Mouse (Mus musculus) forebrain, embryonic 15.5 days (tissue): ENCODE measurements around the gene Chrne. TPM values are rescaled to one million over a fixed set of nuclear protein-coding genes. Genes with fewer than 3 reads are reported as not detected.
A peak's percentile ranks its signal among the peaks of the same experiment; 100 is the strongest.

Experiments
- ATAC-seq: fragments of 200-750 bp; cut with Nextera tagmentation; replicated peaks from 2 replicates; pipeline ENCODE4 v1.8.0; 2017; ENCODE audit warnings: mild to moderate bottlenecking, moderate TSS enrichment, moderate library complexity
- H3K27ac ChIP-seq: fragments of 300-500 bp; sonication (generic); replicated peaks from 2 replicates; pipeline ENCODE4 v1.5.1; 2015; ENCODE audit warnings: mild to moderate bottlenecking, inconsistent platforms
- H3K27me3 ChIP-seq: fragments of 300-500 bp; sonication (generic); 2 replicates; pipeline ENCODE4 v1.6.1; 2015; ENCODE audit warnings: inconsistent platforms
- H3K36me3 ChIP-seq: fragments of 300-500 bp; sonication (generic); 2 replicates; pipeline ENCODE4 v1.6.1; 2015; ENCODE audit warnings: mild to moderate bottlenecking, inconsistent platforms
- H3K4me1 ChIP-seq: fragments of 300-500 bp; sonication (generic); 2 replicates; pipeline ENCODE4 v1.6.1; 2015; ENCODE audit warnings: inconsistent platforms
- H3K4me2 ChIP-seq: fragments of 300-500 bp; sonication (generic); replicated peaks from 2 replicates; pipeline ENCODE4 v1.6.1; 2015; ENCODE audit warnings: mild to moderate bottlenecking, inconsistent platforms
- H3K4me3 ChIP-seq: fragments of 300-500 bp; sonication (generic); 2 replicates; pipeline ENCODE4 v1.5.1; 2015; ENCODE audit warnings: mild to moderate bottlenecking, inconsistent platforms
- H3K9ac ChIP-seq: fragments of 300-500 bp; sonication (generic); replicated peaks from 2 replicates; pipeline ENCODE4 v1.6.1; 2015; ENCODE audit warnings: mild to moderate bottlenecking, inconsistent platforms
- H3K9me3 ChIP-seq: fragments of 300-500 bp; sonication (generic); 2 replicates; pipeline ENCODE4 v1.6.1; 2016; ENCODE audit warnings: inconsistent platforms
- WGBS: fragments of 180-500 bp; shearing (Covaris S2); methylation state at CpG from one replicate; pipeline ENCODE4 v1.1.7; 2015; ENCODE audit warnings: mixed read lengths; 5-methylcytosine and 5-hydroxymethylcytosine counted together
- polyA plus RNA-seq: library from polyadenylated mRNA; unstranded; fragments of >200 nt; fragmentation: Nextera tagmentation; extraction: Ambion mirVana; gene quantifications from 2 replicates; pipeline ENCODE4 v1.2.1, GENCODE M21; 2015

Gene Chrne
- polyA plus RNA-seq, 1 experiment from 2014 or later: 0.34 TPM

- no peaks in the 10 kb centered on the region for H3K9me3 ChIP-seq
- peak within 1 kb of the TSS; percentile 37 for H3K4me2 ChIP-seq
- H3K27ac ChIP-seq: no peak within 1 kb of the TSS
- no peaks in the 10 kb centered on the region for H3K27me3 ChIP-seq
- peaks cover 8% of the 10 kb centered on the region for H3K4me1 ChIP-seq
- peaks cover 24% of the 10 kb centered on the region for H3K36me3 ChIP-seq
- H3K9ac ChIP-seq: no peak within 1 kb of the TSS
- peak within 1 kb of the TSS; percentile 22 for H3K4me3 ChIP-seq
- no peak for ATAC-seq
- WGBS: 17% methylated on average over 21 of the region's 21 CpGs
Measured at GRCm38 (mm10) chr11:70615516-70616093, 3.4 kb downstream of the Chrne start, which contains the start of gene 4930544D05Rik. Gene 4930544D05Rik (plus strand): TSS chr11:70615848.

- WGBS: 5% methylated on average over 17 of the region's 17 CpGs
- Histone ChIP-seq H3K9ac (no peak overlapping the region), H3K36me3 (peaks cover 30% of the 10 kb centered on the region), H3K4me1 (peaks cover 8% of the 10 kb centered on the region), H3K4me3 (peak overlapping the region; percentile 22), H3K27ac (no peak overlapping the region), H3K9me3 (no peaks in the 10 kb centered on the region), H3K27me3 (no peaks in the 10 kb centered on the region), H3K4me2 (peak overlapping the region; percentile 37)
- no peak; the same call in 1 of the 2 replicates for ATAC-seq
Measured at GRCm38 (mm10) chr11:70615074-70615473, 3.9 kb downstream of the Chrne start.

GRCm38 (mm10) chr11:70612505-70612904 is 6.5 kb downstream of the Chrne start:
- 79% methylated on average over 7 of the region's 7 CpGs for WGBS
- ATAC-seq: no peak

DNA sequence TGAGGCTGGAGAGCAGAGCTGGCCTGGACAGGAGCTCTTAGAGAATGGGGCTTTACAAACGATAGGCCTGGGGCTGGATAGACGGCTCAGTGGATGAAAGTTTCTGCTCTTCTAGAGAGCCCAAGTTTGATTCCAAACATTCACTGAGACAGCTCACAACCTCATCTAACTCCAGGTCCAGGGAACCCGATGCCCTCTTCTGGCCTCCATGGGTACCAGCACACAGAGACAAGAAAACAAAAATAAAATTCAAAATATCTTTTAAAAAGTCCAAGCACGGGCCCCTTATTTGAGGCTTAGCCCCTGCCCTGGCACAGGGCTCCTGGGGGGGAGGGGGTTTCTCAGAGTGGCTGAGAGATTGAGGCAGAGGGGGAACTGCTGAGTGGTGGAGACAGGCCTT is 8.3 kb downstream of the Chrne start:
- no peaks in the 10 kb centered on the region for H3K9me3 ChIP-seq
- peaks cover 72% of the 10 kb centered on the region for H3K36me3 ChIP-seq
- no peak for ATAC-seq
- H3K9ac ChIP-seq: no peak overlapping the region
- no peak overlapping the region for H3K4me3 ChIP-seq
- no peak overlapping the region for H3K27ac ChIP-seq
- 83% methylated on average over 4 of the region's 4 CpGs for WGBS
- H3K27me3 ChIP-seq: no peaks in the 10 kb centered on the region
- no peak overlapping the region for H3K4me2 ChIP-seq
- peaks cover 8% of the 10 kb centered on the region for H3K4me1 ChIP-seq

More at GRCm38 (mm10) chr11:70612505-70612904, 6.5 kb downstream of the Chrne start:
- Histone ChIP-seq H3K4me3 (no peak overlapping the region), H3K27me3 (no peaks in the 10 kb centered on the region), H3K4me1 (peaks cover 8% of the 10 kb centered on the region), H3K9me3 (no peaks in the 10 kb centered on the region), H3K27ac (no peak overlapping the region), H3K4me2 (no peak overlapping the region), H3K36me3 (peaks cover 55% of the 10 kb centered on the region), H3K9ac (no peak overlapping the region)

- Histone ChIP-seq H3K4me3 (no peak overlapping the region), H3K9me3 (no peaks in the 10 kb centered on the region), H3K9ac (no peak overlapping the region), H3K36me3 (peaks cover 89% of the 10 kb centered on the region), H3K4me2 (no peak overlapping the region), H3K27ac (no peak overlapping the region), H3K27me3 (no peaks in the 10 kb centered on the region), H3K4me1 (no peaks in the 10 kb centered on the region)
- ATAC-seq: no peak
- 89% methylated on average over 26 of the region's 26 CpGs for WGBS
Measured at GRCm38 (mm10) chr11:70608381-70609066, 10.5 kb downstream of the Chrne start.

DNA sequence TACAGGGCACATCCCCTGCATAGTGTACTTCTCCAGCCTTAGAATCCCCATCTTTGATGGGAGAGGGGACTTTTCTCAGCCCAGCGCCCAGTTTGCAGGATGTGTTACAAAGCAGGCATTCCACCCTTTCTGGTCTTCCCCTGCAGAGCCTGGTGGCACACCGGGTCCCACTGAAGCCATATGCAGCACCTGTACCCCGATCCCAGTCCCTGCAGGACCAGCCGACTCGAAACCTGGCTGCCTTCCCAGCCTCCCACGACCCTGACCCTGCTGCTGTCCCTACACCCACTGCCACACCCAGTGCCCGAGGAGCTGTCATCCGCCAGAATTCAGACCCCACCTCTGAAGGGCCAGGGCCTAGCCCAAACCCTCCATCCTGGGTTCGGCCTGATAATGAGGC is 11.4 kb downstream of the Chrne start:
- WGBS: 93% methylated on average over 9 of the region's 9 CpGs
- Histone ChIP-seq H3K27me3 (no peaks in the 10 kb centered on the region), H3K4me2 (no peak overlapping the region), H3K4me3 (no peak overlapping the region), H3K9me3 (no peaks in the 10 kb centered on the region), H3K27ac (no peak overlapping the region), H3K9ac (no peak overlapping the region), H3K36me3 (peaks cover 83% of the 10 kb centered on the region), H3K4me1 (no peaks in the 10 kb centered on the region)
- no peak for ATAC-seq

DNA sequence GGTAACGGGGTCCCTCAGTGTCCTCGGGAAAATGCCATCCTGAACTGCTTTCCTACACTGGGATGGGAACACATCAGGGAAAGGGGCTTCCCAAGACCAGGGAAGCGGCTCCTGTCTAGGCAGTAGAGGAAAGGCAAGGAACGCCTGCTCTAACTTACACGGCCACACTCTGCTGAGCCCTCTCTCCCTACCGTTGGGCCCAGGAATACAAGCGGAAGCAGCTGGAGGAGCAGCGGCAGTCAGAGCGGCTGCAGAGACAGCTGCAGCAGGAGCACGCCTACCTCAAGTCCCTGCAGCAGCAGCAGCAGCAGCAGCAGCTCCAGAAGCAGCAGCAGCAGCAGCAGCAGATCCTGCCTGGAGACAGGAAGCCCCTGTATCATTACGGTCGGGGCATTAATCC is 12.3 kb downstream of the Chrne start:
- Histone ChIP-seq H3K4me3 (no peak overlapping the region), H3K36me3 (peaks cover 80% of the 10 kb centered on the region), H3K4me2 (no peak overlapping the region), H3K9ac (no peak overlapping the region), H3K27ac (no peak overlapping the region), H3K4me1 (no peaks in the 10 kb centered on the region), H3K27me3 (no peaks in the 10 kb centered on the region), H3K9me3 (no peaks in the 10 kb centered on the region)
- ATAC-seq: no peak
- WGBS: 75% methylated on average over 12 of the region's 12 CpGs

- Histone ChIP-seq H3K9me3 (no peaks in the 10 kb centered on the region), H3K4me1 (no peaks in the 10 kb centered on the region), H3K27ac (no peak overlapping the region), H3K4me3 (no peak overlapping the region), H3K27me3 (no peaks in the 10 kb centered on the region), H3K9ac (no peak overlapping the region), H3K36me3 (peaks cover 69% of the 10 kb centered on the region), H3K4me2 (no peak overlapping the region)
- ATAC-seq: no peak
- 55% methylated on average over 14 of the region's 14 CpGs for WGBS
Measured at GRCm38 (mm10) chr11:70605024-70605566, 13.9 kb downstream of the Chrne start.

DNA sequence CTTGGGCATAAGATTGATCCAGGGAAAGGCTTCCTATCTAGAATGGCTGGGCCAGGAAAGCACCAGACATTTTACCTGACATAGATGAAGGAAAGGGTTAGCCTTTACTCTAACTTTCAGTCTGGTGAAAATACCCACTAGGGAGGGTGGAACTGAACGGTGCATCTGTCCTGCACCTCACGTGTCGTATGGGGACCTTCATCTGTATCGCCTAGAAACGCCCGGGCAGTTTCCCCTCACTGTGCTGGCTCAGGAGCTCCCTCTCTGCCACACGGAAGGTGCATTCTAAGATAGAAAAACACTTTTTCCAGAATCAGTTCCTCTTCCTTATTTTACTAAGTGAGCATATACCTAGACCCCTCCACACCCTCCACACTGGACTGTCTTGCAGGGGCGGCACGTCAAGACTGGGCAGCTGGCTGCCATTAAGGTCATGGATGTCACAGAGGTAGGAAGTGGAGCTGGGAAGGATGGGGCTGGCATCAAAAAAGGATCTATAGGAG is 20.5 kb downstream of the Chrne start:
- Histone ChIP-seq H3K27me3 (no peaks in the 10 kb centered on the region), H3K4me1 (peaks cover 10% of the 10 kb centered on the region), H3K36me3 (peaks cover 26% of the 10 kb centered on the region), H3K4me3 (no peak overlapping the region), H3K9ac (no peak overlapping the region), H3K9me3 (no peaks in the 10 kb centered on the region), H3K4me2 (no peak overlapping the region), H3K27ac (no peak overlapping the region)
- 94% methylated on average over 9 of the region's 9 CpGs for WGBS
- ATAC-seq: no peak

GRCm38 (mm10) chr11:70597301-70597700 is 21.7 kb downstream of the Chrne start:
- WGBS: 82% methylated on average over 6 of the region's 6 CpGs
- Histone ChIP-seq H3K4me2 (no peak overlapping the region), H3K9me3 (no peaks in the 10 kb centered on the region), H3K4me3 (no peak overlapping the region), H3K27ac (no peak overlapping the region), H3K4me1 (peaks cover 10% of the 10 kb centered on the region), H3K36me3 (peaks cover 26% of the 10 kb centered on the region), H3K9ac (no peak overlapping the region), H3K27me3 (no peaks in the 10 kb centered on the region)
- ATAC-seq: no peak

DNA sequence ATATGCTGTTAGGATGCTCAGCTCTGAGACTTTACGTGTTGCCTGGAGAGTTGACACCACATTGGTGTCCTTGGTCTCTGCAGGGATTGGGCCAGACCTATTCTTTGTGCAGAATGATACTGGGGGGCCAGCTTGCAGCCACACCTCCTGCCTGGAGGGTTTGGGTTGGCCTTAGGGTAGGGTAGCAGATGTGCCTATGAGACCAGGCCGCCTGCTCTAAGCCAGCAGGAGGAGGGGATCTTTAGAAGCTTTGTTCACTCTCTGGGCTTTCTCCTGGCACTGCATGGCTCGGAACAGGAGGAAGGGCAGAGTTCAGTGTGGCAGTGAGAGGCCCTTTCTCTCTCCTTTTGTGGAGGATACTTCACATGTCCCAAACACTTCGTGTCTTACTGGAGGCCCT is 22.9 kb downstream of the Chrne start:
- WGBS: 29% methylated on average over 4 of the region's 4 CpGs
- H3K27ac ChIP-seq: peak overlapping the region; percentile 46
- no peak for ATAC-seq

GRCm38 (mm10) chr11:70595638-70596037 is 23.4 kb downstream of the Chrne start:
- Histone ChIP-seq H3K9ac (no peak overlapping the region), H3K4me3 (no peak overlapping the region), H3K4me1 (peaks cover 10% of the 10 kb centered on the region), H3K27ac (no peak overlapping the region; the same call in 1 of the 2 replicates), H3K27me3 (no peaks in the 10 kb centered on the region), H3K36me3 (peaks cover 16% of the 10 kb centered on the region; the same call in 1 of the 2 replicates), H3K4me2 (no peak overlapping the region), H3K9me3 (no peaks in the 10 kb centered on the region)
- 83% methylated on average over 2 of the region's 2 CpGs for WGBS
- no peak for ATAC-seq

More for the DNA sequence above, 22.9 kb downstream of the Chrne start:
- Histone ChIP-seq H3K27me3 (no peaks in the 10 kb centered on the region), H3K36me3 (peaks cover 16% of the 10 kb centered on the region; the same call in 1 of the 2 replicates), H3K4me1 (peaks cover 10% of the 10 kb centered on the region), H3K4me2 (no peak overlapping the region), H3K9me3 (no peaks in the 10 kb centered on the region), H3K4me3 (no peak overlapping the region), H3K9ac (no peak overlapping the region)
